Mouse (Mus musculus): ENCODE results near the gene Gm4881.

Gm4881 gene

DNA sequence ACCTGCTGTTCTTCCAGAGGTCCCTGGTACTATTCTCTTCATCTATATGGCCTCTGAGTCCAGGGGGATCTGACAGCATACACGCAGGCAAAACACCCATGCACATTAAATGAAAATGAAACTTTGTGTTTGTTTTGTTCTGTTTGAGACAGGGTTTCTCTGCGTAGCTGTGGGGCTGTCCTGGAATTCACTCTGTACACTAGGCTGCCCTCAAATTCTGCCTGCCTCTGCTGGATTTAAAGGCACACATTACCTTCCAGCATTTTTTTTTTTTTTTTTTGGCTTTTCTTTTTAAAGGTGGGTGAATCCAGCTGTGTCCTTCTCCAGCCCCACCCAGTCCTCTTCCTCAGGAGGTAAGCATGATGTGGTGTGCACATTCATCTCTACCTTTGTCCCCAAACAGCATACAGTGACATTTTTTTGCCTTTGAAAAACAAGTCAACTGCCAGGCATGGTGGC is 52.1 kb downstream of the Gm4881 start:
- DNase-seq: no peak

DNA sequence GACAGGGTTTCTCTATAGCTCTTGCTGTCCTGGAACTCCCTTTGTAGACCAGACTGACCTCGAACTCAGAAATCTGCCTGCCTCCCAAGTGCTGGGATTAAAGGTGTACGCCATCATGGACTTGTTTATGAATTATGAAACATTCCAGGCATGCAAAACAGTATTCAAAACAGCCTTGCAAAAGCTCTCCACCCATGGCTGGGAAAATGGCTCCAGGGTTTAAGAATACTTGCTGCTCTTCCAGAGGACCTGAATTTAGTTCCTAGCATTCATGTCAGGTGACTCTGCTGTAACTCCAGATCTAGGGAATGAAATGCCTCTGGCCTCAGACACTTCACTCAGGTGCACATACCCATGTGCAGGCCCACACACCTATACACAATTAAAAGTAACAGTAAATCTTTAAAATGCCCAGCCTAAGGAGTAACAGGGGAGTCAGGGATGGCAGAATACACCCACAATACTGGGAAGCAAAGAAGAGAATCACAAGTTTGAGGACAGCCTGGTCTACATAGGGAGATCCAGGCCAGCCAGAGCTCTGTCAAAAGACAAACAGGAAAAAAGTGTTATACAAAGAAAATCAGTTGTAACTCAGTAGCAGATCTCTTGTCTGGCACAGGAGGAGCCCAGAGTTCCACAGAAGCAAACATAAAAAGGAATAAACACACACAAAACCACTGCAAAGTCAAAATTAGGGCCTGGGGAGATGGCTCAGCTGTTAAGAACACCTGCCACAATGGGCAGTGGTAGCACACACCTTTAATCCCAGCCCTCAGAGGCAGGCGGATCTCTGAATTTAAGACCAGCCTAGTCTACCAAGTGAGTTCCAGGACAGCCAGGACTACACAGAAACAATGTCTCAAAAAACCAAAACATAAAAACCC is 52.8 kb downstream of the Gm4881 start:
- no peak for DNase-seq

DNA sequence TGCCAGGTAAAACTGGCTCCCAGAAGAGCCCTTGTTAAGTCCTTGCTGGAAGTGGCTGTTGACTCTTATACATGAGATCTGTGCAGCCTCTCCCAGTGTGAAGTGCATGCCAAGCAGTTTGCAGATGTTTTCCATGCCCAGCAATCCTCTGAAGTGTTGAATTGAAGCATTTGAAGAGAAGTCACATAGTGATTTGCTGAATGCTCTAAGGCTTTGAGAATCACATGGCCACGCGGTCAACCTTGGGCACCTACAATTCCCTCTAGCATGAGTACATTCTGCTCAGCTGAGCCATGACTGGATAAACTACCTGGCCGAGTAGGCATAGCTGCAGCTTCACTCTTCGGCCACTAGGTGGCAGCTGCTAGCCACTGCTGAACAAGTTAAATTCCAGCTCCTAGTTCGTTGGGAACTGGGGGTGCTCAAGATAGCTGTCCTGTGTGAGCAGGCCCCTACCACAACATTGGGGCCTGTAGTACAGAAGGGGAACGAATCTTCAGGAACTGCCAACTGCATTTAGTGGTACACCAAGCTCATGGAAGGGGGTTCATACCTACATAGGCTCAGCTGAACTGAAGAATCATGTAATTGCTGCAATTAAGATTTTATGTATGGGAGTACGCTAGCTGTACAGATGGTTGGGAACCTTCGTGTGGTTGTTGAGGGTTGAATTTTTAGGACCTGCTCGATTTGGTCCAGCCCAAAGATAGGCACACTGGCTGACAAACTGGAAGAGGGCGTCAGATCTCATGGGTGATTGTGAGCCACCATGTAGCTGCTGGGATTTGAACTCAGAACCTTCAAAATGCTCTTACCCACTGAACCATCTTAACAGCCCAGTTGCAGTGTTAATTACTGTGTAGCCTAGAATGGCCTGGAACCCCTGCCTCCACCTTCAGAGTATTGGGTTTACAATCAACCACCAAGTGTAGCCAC is 53.7 kb downstream of the Gm4881 start:
- DNase-seq: peak; percentile 77

GRCm38 (mm10) chr7:24889431-24890220 is 54.7 kb downstream of the Gm4881 start:
- no peak for DNase-seq

DNA sequence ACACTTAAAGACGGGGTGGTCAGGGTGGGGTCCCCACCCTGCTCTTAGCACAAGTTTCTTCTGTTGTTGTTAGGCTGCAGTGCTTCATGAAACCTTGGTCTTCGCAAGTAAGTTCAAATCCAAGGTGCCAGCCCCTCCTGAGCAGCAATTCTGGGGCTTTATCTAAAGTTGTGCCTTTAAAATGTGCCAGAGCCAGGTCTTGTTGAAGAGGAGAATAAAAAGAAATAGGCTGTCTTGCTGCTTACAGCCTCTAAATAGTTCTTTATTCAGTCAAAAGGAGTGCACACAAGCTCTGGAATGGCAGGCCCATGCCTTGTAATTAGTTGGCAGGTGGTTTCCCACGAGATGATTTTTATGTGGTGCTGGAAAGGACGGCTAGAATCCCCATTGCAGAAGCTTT is 57.2 kb downstream of the Gm4881 start:
- DNase-seq: no peak

GRCm38 (mm10) chr7:24886308-24886633 is 58.0 kb downstream of the Gm4881 start:
- DNase-seq: no peak

- no peak for DNase-seq
These were observed 58.6 kb downstream of the Gm4881 start for GRCm38 (mm10) chr7:24885468-24886307.

DNA sequence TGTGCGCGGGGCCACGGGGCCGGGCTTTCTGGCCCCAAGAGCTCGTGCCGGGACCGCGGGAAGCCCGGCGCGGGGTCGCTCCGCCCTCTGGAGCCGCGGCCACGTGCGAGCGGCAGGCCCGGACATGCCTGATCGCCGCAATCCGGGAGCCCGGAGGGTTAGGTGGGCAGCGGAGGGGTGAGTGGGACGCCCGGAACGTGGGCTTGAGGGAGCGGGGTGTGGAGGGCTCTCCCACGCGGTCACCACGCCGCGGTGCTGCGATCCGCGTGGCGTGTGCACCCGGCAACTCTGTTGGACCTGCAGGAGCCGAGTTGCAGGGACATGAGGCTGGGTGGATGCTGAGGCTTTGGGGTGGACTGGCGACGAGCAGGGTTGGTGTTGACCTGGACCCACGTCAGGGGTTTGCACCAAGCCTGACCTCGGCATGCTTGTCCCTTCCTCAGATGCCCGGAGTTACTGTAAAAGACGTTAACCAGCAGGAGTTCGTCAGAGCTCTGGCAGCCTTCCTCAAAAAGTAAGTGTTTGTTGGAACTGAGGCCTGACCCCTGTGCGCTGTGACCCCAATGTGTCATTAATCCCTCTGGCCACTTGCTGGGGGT is 59.5 kb downstream of the Gm4881 start:
- DNase-seq: no peak

- DNase-seq: peak; percentile 97
These were observed 60.2 kb downstream of the Gm4881 start, which contains the start of gene Rps19 for GRCm38 (mm10) chr7:24883896-24884692. Gene Rps19 (plus strand): TSS chr7:24884371.

DNA sequence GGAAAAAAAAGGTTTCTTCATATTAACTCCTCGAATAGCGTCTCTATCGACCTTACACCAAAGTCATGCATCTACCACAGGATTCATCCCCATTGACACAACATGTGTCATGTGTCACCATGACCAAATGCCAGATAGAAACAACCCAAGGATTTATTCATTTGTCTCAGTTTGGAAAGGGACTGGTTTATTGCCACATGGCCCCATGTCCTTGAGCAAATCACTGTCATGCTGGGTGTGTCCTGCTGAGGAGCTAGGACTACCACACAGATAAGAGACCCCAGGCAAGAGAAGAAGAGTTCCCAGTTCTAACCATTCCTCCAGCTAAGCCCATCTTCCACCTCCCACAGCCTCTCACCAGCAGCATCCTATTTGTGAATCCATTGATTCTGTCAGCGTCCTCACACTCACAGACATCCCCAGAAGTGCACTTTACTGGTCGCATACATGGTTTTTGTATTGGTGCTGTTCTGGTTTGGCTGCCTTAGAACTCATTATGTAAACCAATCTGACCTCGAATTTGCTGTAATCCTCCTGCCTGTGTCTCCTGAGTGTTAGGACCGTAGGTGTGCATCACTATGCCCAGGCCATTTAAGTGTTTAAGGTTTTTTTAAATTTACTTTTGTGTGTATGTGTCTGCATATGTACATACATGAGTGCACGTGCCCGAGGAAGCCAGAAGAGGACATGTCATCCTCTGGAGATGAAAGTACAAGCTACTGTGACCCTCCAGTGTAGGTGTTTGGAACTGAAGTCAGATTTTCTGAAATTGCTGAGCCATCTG is 61.7 kb downstream of the Gm4881 start:
- DNase-seq: no peak

DNA sequence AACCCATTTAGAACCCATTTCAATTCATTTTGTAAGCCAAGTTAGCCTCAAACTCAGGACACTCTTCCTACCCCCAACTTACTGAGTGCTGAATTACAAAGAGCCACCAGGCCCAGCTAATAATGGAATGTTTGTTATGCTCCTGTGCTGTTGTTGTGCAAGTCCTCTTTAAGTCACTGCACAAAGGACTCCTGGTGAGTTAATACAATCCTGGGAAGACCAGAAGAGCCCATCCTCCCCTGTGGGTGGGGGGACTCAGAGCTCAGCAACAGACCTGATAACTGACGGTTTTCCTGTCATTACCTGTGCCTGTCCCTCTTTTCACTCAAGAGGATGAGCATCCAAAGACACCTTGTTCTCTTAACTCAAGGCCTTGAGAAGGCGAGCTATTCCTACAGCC is 64.7 kb downstream of the Gm4881 start:
- DNase-seq: no peak

- no peak for DNase-seq
These were observed 66.7 kb downstream of the Gm4881 start for GRCm38 (mm10) chr7:24877588-24877987.

Data from thymus, postnatal 14 days (tissue).